ENCODE assay signal across 9 mouse cellular contexts in genomic region chr2:6478361-6478965, GRCm38 (mm10).
DNase-seq lines count a peak whose midpoint lies in the region; ATAC-seq lines count a peak whose summit lies in the region.
"Had no signal": no experiment of that assay in that cellular context is flagged by ENCODE, and none has a peak within 500 bp of the region (broad histone marks: within the 10 kb centered on the region; RNA-seq: fewer than 3 reads in every experiment).

No protein-coding gene starts in this region.

- peak overlapping the region; percentile 7; the same call in 1 of the 2 replicates for H3K27ac ChIP-seq in midbrain, embryonic 13.5 days
- no peak overlapping the region for H3K27ac ChIP-seq in midbrain, embryonic 16.5 days (ENCODE audit: low read length)
- H3K27ac ChIP-seq in brown adipose tissue, adult 24 weeks (replicated peaks; ENCODE audit: low read depth, low read length), result peak overlapping the region; percentile 97
- peak overlapping the region; percentile 83 to 87 for H3K27ac ChIP-seq in heart, embryonic 14.5 days (replicated peaks in 1 of 2; ENCODE audit: control insufficient read depth in 1 of 2, insufficient read depth in 1 of 2, low read depth in 2 of 2, low read length in 2 of 2)
- H3K27ac ChIP-seq: layer of hippocampus, adult 2 months had no signal

- H3K4me3 ChIP-seq in midbrain, embryonic 13.5 days (replicated peaks), result no peak overlapping the region
- H3K4me3 ChIP-seq in midbrain, embryonic 16.5 days (ENCODE audit: low read depth, low read length), result no peak overlapping the region
- H3K4me3 ChIP-seq in brown adipose tissue, adult 24 weeks (ENCODE audit: insufficient read depth, low read depth, low read length), result peak overlapping the region; percentile 8; the same call in 1 of the 2 replicates
- H3K4me3 ChIP-seq in heart, embryonic 14.5 days (ENCODE audit: control insufficient read depth in 1 of 2, insufficient read depth in 1 of 2, low read depth in 1 of 2, low read length in 2 of 2), result no peak overlapping the region
- H3K4me3 ChIP-seq in megakaryocyte, embryonic 14.5 days (replicated peaks), result peak overlapping the region; percentile 76
- H3K4me3 ChIP-seq: layer of hippocampus, adult 2 months had no signal

- WGBS in midbrain, embryonic 13.5 days, result 69% methylated on average over 16 of the region's 16 CpGs
- 63% methylated on average over 16 of the region's 16 CpGs for WGBS in midbrain, embryonic 16.5 days
- 40% methylated on average over 16 of the region's 16 CpGs for WGBS in heart, embryonic 14.5 days

- H3K36me3 ChIP-seq in midbrain, embryonic 13.5 days, result no peaks in the 10 kb centered on the region
- H3K36me3 ChIP-seq in midbrain, embryonic 16.5 days (ENCODE audit: control insufficient read depth, insufficient read depth, low read length), result no peaks in the 10 kb centered on the region
- H3K36me3 ChIP-seq in heart, embryonic 14.5 days (ENCODE audit: control insufficient read depth, insufficient read depth, low read length), result no peaks in the 10 kb centered on the region
- H3K36me3 ChIP-seq in megakaryocyte, embryonic 14.5 days (replicated peaks; ENCODE audit: low read length), result peaks cover 3% of the 10 kb centered on the region

- peaks cover 3% of the 10 kb centered on the region; the same call in 1 of the 2 replicates for H3K9me3 ChIP-seq in midbrain, embryonic 13.5 days
- no peaks in the 10 kb centered on the region; the same call in 1 of the 2 replicates for H3K9me3 ChIP-seq in midbrain, embryonic 16.5 days (replicated peaks; ENCODE audit: control insufficient read depth, low read length, poor library complexity, severe bottlenecking)
- no peaks in the 10 kb centered on the region for H3K9me3 ChIP-seq in heart, embryonic 14.5 days (ENCODE audit: control insufficient read depth, low read length)
- peaks cover 14% of the 10 kb centered on the region; the same call in 1 of the 2 replicates for H3K9me3 ChIP-seq in megakaryocyte, embryonic 14.5 days

- ATAC-seq in midbrain, embryonic 13.5 days, result no peak
- no peak for ATAC-seq in midbrain, embryonic 16.5 days
- ATAC-seq in heart, embryonic 14.5 days (ENCODE audit: insufficient number of reproducible peaks, insufficient read depth, low FRiP score, low read depth), result no peak

- no peak overlapping the region for H3K9ac ChIP-seq in midbrain, embryonic 13.5 days (replicated peaks)
- no peak overlapping the region for H3K9ac ChIP-seq in midbrain, embryonic 16.5 days (ENCODE audit: low read depth, low read length)
- H3K9ac ChIP-seq in heart, embryonic 14.5 days (ENCODE audit: low read length), result peak overlapping the region; percentile 34; the same call in 1 of the 2 replicates

- no peaks in the 10 kb centered on the region for H3K27me3 ChIP-seq in midbrain, embryonic 13.5 days
- H3K27me3 ChIP-seq in midbrain, embryonic 16.5 days (ENCODE audit: control insufficient read depth, insufficient read depth, low read depth, low read length), result no peaks in the 10 kb centered on the region
- no peaks in the 10 kb centered on the region for H3K27me3 ChIP-seq in heart, embryonic 14.5 days (ENCODE audit: control insufficient read depth, insufficient read depth, low read length)
- H3K27me3 ChIP-seq in megakaryocyte, embryonic 14.5 days (replicated peaks), result peaks cover 2% of the 10 kb centered on the region

- peak; percentile 50 to 55 for DNase-seq in kidney, adult 8-10 months
- no peak for DNase-seq in c-Kit-positive CD71-positive TER-119-positive erythroid progenitor cells, embryonic 14.5 days (ENCODE audit: low spot score)
- no peak for DNase-seq in ovary, postnatal 14 days (ENCODE audit: low spot score)

- no peak overlapping the region for H3K4me2 ChIP-seq in midbrain, embryonic 13.5 days (replicated peaks)
- H3K4me2 ChIP-seq in midbrain, embryonic 16.5 days (ENCODE audit: low read length), result no peak overlapping the region
- peak overlapping the region; percentile 14; the same call in 1 of the 2 replicates for H3K4me2 ChIP-seq in heart, embryonic 14.5 days (ENCODE audit: low read length)

- peaks cover 20% of the 10 kb centered on the region for H3K4me1 ChIP-seq in midbrain, embryonic 13.5 days (replicated peaks)
- no peaks in the 10 kb centered on the region for H3K4me1 ChIP-seq in midbrain, embryonic 16.5 days (ENCODE audit: control insufficient read depth, insufficient read depth, low read length)
- H3K4me1 ChIP-seq in brown adipose tissue, adult 24 weeks (ENCODE audit: control insufficient read depth, insufficient read depth, insufficient read length, low read length), result peaks cover 33% of the 10 kb centered on the region; the same call in 1 of the 2 replicates
- H3K4me1 ChIP-seq in heart, embryonic 14.5 days (ENCODE audit: control insufficient read depth in 2 of 2, insufficient read depth in 2 of 2, low read length in 2 of 2), result peaks cover 31% of the 10 kb centered on the region in 2 experiments
- H3K4me1 ChIP-seq in megakaryocyte, embryonic 14.5 days, result peaks cover 47% of the 10 kb centered on the region

Comparison
In these comparisons a context has a peak if more than half of its experiments do, and no peak if none do; other contexts are left out.
1. H3K4me3 ChIP-seq: peak in brown adipose tissue, adult 24 weeks (single experiment) and megakaryocyte, embryonic 14.5 days (single experiment); none in midbrain, embryonic 13.5 days (single experiment), midbrain, embryonic 16.5 days (single experiment) and heart, embryonic 14.5 days (0 of 2).
2. DNase-seq: peak in kidney, adult 8-10 months (2 of 2); none in c-Kit-positive CD71-positive TER-119-positive erythroid progenitor cells, embryonic 14.5 days (single experiment) and ovary, postnatal 14 days (single experiment).